Mouse (Mus musculus) olfactory bulb, adult 2 months (tissue): ENCODE measurements around the gene Trappc12.

ENCODE experiments used
- CTCF ChIP-seq: fragments of 200-500 bp; IDR thresholded peaks from 2 replicates; pipeline ENCODE4 v1.5.1; 2012; ENCODE audit warnings: low read depth, mild to moderate bottlenecking, low read length, moderate library complexity; ENCODE audit not compliant: insufficient read depth
- POLR2A ChIP-seq: fragments of 200-500 bp; IDR thresholded peaks from 2 replicates; pipeline ENCODE4 v1.6.1; 2012; ENCODE audit warnings: mild to moderate bottlenecking, low read depth, low read length, moderate library complexity; ENCODE audit not compliant: insufficient read depth

DNA sequence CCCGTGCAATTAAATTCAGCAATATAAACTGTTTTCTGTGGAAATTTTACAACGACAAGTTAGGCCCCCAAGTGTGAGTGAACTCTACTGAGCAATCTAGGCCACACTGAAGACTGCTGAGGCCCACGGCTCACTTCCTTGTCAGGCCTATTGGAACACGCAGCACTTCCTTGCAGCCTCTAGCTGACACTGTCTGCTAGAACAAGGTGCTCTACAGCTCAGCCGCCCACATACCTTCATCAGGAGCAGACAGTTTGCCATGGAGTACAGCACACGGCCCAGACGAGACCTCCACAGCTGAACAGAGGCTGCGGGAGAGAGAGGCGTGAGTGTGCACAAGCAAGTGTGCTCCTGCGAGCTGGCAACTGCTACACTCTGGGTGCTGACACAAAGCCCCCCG, 49.0 kb downstream of the Trappc12 start:
- TF ChIP-seq CTCF (no peak), POLR2A (no peak)
